Mouse (Mus musculus) ES-Bruce4 (cell line): ENCODE data around the gene Ric8b.

Experiments used
- CTCF ChIP-seq: IDR thresholded peaks from one replicate; pipeline ENCODE4 v1.8.1; 2011; ENCODE audit warnings: low read depth, low read length
- EP300 ChIP-seq: IDR thresholded peaks from 2 replicates; pipeline ENCODE4 v1.6.1; 2011; ENCODE audit warnings: low read depth, low read length; ENCODE audit not compliant: insufficient read depth
- POLR2A ChIP-seq: IDR thresholded peaks from one replicate; pipeline ENCODE4 v1.8.1; 2011; ENCODE audit warnings: low read length; ENCODE audit not compliant: insufficient read depth

DNA sequence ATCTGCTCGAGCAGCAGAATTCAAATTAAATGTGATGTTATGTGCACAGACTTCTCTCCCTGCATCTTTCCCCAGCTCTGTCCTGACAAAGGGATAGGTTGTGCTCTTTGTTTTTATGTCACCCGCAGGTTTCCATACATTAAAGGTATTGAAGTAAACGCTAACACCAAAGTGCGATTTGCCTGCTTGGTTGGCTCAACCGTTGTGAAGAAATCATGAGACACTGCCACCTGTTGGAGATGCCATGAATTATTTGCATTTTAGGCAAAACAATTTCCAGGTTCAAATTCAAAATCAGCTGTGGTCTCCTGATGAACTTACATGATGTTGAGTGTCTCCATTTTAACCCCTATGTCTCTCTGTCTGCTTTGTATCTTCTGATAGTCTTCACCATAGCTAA, 129.2 kb downstream of the Ric8b start:
- TF ChIP-seq EP300: no peak
- no peak for TF ChIP-seq POLR2A
- TF ChIP-seq CTCF: no peak
